Mouse (Mus musculus) layer of hippocampus, postnatal 14 days (tissue): ENCODE results near the gene Grin2a. TPM values are rescaled to one million over a fixed set of nuclear protein-coding genes. Genes with fewer than 3 reads are reported as not detected.
A peak's percentile ranks its signal among the peaks of the same experiment; 100 is the strongest.

Experiments used
- DNase-seq, 2 experiments: peaks; one replicate each; pipeline ENCODE4 v3.0.0; 2021 to 2022; ENCODE audit warnings: low spot score in 2 of 2, mixed read lengths in 1 of 2
- long read RNA-seq, 2 experiments: library from polyadenylated mRNA; stranded (forward); transcript quantifications; one replicate each; pipeline ENCODE4 v2.0.0; 2021
- total RNA-seq, 2 experiments: library from RNA; stranded (reverse); gene quantifications; 2 replicates each; pipeline ENCODE4 v1.2.3; 2021

Gene Grin2a
- 100 to 1,000 TPM; 273 to 305 TPM for total RNA-seq
- long read RNA-seq, experiment 1, partial matches to known transcripts = 0 of 18 reads
- long read RNA-seq, experiment 1, other reads (novel, unspliced or antisense) = 18 of 18 reads
- long read RNA-seq, experiment 2, partial matches to known transcripts = 0 of 23 reads
- long read RNA-seq, experiment 2, other reads (novel, unspliced or antisense) = 23 of 23 reads

- DNase-seq = peak; percentile 61 to 72
These were observed at the start of gene Grin2a for GRCm38 (mm10) chr16:9994951-9995813. TSS of gene Grin2a (minus strand) at chr16:9995560.

DNA sequence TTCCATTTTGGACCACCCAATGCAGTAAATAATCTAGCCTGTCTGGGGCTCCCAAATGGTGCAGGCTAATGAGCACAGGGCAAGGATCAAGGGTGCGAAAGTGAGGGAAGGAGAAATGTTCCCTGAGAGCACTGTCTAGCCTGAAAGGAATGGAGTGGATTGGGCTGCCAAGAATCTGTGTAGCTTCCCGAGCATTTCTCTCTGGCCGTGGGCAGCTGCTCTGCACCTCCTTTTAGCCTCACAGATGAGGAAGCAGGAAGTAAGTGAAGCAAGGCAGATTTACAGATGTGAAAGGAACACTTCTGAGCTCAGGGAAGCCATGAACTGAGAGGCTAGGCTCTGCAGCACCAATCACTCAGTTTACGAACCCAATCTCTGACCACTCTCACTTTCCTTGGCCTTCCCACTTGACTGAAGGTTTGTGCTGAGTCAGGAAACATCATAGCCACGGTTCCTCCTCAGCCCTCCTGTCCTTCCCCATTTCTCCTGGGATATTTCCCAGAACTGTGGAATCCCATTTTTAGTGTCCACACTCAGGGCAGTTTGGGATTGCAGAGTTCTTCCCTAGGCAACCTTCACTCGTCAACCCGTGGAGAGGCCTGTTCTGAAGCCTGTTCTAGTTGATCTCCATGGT is 40.3 kb upstream of the Grin2a start:
- DNase-seq = no peak

GRCm38 (mm10) chr16:10033416-10033979 is 38.1 kb upstream of the Grin2a start:
- DNase-seq = no peak

DNA sequence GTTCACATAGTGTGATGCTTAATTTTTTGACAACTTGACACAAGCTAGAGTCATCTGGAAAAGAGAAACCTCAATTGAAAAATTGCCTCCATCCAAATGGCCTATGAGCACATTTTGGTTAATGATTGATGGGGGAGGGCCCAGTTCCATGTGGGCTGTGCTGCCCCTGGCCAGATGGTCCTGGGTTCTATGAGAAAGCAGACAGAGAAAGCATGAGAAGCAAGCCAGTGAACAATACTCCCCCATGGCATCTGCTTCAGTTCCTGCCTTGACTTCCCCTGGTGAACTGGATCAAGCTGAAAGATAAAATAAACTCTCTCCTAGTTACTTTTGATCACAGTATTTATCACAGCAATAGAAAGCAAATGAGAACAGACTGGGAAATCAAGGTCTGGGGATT is 36.5 kb upstream of the Grin2a start:
- DNase-seq = peak; percentile 24 to 68

DNA sequence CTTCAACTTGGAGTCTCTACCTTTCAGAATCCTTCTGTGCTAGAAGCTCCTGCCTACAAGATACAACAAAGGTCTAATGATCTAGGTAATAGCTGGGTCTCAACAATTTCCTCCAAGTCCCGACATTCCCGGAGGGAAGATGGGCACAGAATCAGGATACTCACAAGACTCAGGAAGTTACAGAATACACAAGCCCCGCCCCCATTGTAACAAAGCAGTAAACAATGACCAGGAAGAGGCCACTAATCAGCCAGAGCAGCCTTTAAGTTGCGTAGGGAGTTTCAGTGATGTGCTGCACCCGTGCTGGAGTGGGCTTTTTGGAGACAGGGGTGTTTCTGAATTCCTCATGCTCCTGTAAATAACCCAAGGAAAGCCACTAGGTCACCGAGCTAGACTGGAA is 31.4 kb upstream of the Grin2a start:
- DNase-seq = no peak

- DNase-seq = no peak
These were observed 14.4 kb upstream of the Grin2a start for GRCm38 (mm10) chr16:10009743-10010142.

DNA sequence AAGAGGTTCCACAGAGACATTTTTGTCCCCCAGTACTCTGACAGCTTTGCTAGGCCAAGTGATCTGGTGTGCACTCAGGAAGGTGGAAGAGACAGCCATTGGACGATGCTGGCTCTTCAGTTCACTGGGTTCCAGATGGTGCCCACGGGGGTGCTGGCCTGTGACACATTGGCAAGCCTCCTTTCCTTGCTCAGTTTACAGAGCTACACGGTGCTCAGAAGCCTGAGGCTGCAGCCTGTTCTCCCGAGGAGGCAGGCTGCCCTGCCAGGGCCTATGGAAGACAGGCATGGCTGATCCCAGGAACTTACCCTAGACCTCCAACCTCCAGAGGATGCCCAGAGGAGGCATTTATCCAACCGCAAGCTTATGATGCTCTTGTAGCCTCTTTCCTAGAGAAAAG is 10.2 kb upstream of the Grin2a start:
- no peak for DNase-seq

- no peak for DNase-seq
These were observed 8.7 kb upstream of the Grin2a start for GRCm38 (mm10) chr16:10004096-10004495.

GRCm38 (mm10) chr16:10003001-10003400 is 7.6 kb upstream of the Grin2a start:
- DNase-seq = no peak

GRCm38 (mm10) chr16:10001601-10002000 is 6.2 kb upstream of the Grin2a start:
- no peak for DNase-seq

- no peak for DNase-seq
These were observed 4.6 kb upstream of the Grin2a start for GRCm38 (mm10) chr16:9999926-10000325.

DNA sequence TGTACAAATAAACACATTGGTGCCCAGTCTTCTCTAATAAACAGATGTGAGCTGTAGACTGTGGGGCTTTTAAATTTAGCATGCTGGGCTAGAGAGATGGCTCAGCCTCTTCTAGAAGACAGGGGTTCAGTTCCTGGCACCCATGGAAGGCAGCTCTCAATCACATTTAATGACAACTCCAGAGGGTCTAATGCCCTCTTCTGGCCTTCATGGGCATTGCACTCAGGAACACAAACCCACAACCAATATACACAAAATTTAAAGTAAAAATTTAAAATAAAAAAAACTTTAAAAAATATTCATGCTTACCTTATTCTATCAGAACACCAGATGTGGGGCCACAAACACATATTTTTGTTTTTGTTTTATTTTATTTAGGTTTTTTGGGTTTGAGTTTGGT is 2.6 kb upstream of the Grin2a start:
- no peak for DNase-seq

- DNase-seq = no peak
These were observed 452 bp upstream of the Grin2a start for GRCm38 (mm10) chr16:9995814-9996210.

DNA sequence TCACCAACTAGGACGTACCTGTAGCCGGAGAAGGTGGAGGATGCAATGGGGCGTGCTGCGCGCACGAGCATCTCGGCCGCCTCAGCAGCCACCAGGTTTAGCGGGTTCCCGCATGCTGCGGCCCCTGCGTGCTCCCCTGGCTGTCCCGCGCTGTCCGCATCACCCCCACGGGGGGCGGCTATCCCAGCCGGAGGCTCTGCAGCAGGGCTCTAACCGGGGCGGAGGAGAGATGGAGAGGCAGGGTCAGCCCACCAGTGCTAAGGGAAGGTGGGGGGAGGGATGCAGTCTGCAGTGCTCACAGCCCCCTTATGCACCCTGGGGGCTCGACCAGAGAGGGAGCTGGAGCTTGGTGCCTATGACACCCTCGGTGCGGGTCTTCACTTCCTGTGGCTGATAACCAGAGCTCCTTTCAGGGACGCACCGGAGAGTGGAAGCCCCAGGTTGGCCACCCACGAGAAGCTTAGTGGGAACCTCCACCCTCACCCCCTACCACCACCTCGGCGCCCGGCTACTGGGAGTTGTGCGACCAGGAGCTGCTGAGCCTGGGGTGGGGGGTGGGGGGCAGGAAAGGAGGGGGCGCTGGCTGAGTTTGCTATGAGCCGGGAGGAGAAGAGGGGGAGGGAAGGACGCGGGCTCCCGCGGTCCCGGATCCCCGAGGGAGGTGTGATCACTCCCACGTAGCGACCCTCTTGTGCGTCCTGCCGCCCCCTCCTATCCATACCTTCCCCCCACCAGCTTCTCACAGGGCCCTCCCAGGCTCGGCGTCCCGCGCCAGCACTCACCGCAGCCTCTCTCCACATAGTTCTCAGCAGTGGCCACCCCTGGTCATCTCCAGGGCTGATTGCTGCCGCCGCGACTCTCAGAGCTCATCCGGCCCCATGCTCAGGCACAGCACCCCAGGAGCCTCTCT is 1.1 kb downstream of the Grin2a start:
- peak; percentile 49 to 54 for DNase-seq

GRCm38 (mm10) chr16:9993255-9994040 is 1.9 kb downstream of the Grin2a start:
- peak; percentile 77 to 80 for DNase-seq

DNA sequence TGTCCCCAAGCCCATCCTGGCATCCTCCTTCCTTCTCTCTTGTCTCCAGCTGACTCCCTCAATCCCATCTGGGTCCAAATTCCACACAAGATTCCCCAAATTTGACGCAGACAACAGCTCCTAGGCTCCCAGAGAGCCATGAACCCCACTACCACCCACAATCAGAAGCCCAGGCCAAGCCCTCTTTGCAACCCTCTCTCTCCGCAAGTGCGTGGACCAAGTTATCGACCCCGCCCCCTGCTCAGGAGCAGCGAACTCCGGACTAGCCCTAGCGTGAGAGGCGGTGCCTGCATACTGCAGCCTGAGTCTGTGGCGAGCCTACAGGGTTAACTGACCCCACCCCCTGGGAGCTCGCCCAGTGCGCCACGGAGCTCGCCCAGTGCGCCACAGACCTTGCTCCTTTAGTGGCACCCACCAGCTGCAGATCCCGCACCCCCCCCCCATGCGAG is 2.6 kb downstream of the Grin2a start:
- no peak for DNase-seq

DNA sequence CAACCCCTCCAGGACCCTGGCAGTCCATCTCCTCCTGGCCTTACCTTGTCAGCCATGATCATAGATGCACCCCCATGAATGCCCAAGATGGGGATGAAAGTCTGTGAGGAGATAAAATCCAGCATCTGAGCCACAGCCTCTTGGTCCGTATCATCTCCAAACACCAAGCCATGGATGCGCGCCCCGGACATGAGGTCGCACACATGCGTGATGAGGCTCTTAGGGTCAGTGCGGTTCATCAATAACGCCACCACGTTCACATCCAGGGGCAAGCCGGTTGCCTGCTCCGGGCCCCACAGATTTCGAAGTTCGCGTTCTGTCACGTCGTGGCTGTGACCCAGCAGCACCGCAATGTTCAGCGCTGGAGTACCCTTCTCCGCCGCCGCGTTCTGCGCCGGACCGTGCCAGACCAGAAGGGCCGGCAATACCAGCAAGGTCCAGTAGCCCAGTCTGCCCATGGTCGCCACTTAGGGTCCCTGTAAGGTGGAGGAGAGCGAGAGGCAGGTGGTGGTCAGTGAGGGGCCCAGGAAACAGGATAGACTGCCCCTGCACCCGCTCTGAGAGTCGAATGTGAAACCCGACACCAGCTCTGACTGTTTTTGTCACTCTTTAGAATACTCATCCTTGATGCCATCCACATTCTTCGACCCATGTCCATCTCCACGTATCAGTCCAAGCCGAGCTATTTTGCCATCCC is 3.1 kb downstream of the Grin2a start:
- DNase-seq = no peak

GRCm38 (mm10) chr16:9985041-9985440 is 10.3 kb downstream of the Grin2a start:
- DNase-seq = no peak

- no peak for DNase-seq
These were observed 14.7 kb downstream of the Grin2a start for GRCm38 (mm10) chr16:9980641-9981040.
